Comparison of ENCODE assay signal across 7 mouse cellular contexts in genomic region chr3:89320581-89321182, GRCm38 (mm10). TPM values are rescaled to one million over a fixed set of nuclear protein-coding genes. Genes with fewer than 3 reads are reported as not detected.
DNase-seq lines count a peak whose midpoint lies in the region; ATAC-seq and TF ChIP-seq lines count a peak whose summit lies in the region.

No protein-coding gene starts in this region.

- H3K36me3 ChIP-seq in limb, embryonic 12.5 days, result no peaks in the 10 kb centered on the region
- no peaks in the 10 kb centered on the region for H3K36me3 ChIP-seq in neural tube, embryonic 14.5 days (ENCODE audit: control insufficient read depth, insufficient read depth, low read length)

- H3K27ac ChIP-seq in cortical plate, adult 2 months (ENCODE audit: insufficient read depth, low read length), result peak overlapping the region; percentile 91
- peak overlapping the region; percentile 78; the same call in 1 of the 2 replicates for H3K27ac ChIP-seq in limb, embryonic 12.5 days
- H3K27ac ChIP-seq in neural tube, embryonic 14.5 days (ENCODE audit: low read depth, low read length), result peak overlapping the region; percentile 98

- no peak for TF ChIP-seq CTCF in lung, adult 2 months (IDR thresholded peaks at IDR 0.05; ENCODE audit: insufficient read depth, low read length)
- TF ChIP-seq CTCF in cortical plate, adult 2 months (IDR thresholded peaks at IDR 0.05; ENCODE audit: extremely low read depth, insufficient read depth, low read length), result no peak

- no peak for DNase-seq in lung, adult 2 months
- DNase-seq in lung, postnatal 10 days, result no peak
- peak; percentile 28 for DNase-seq in heart, postnatal 4 days
- DNase-seq in gastrocnemius, postnatal 25 days, result no peak

- H3K4me2 ChIP-seq in limb, embryonic 12.5 days, result peak overlapping the region; percentile 99
- peak overlapping the region; percentile 86 for H3K4me2 ChIP-seq in neural tube, embryonic 14.5 days (ENCODE audit: low read depth, low read length)

- H3K27me3 ChIP-seq in limb, embryonic 12.5 days, result peaks cover 53% of the 10 kb centered on the region
- H3K27me3 ChIP-seq in neural tube, embryonic 14.5 days (ENCODE audit: control insufficient read depth, insufficient read depth, low read length), result peaks cover 3% of the 10 kb centered on the region; the same call in 1 of the 2 replicates

- peak overlapping the region; percentile 77 for H3K9ac ChIP-seq in limb, embryonic 12.5 days (replicated peaks)
- peak overlapping the region; percentile 97 for H3K9ac ChIP-seq in neural tube, embryonic 14.5 days (replicated peaks; ENCODE audit: low read depth, low read length)

- ATAC-seq in limb, embryonic 12.5 days (ENCODE audit: insufficient number of reproducible peaks, insufficient read depth, low FRiP score, low TSS enrichment, low read depth), result 0 out of 2 replicates have a peak, but pooled peaks have one; percentile 9
- peak; percentile 36 for ATAC-seq in neural tube, embryonic 14.5 days (ENCODE audit: low read depth)

- peak overlapping the region; percentile 2 for H3K4me3 ChIP-seq in lung, adult 2 months (replicated peaks; ENCODE audit: extremely low read depth, low read depth, low read length)
- H3K4me3 ChIP-seq in cortical plate, adult 2 months (ENCODE audit: insufficient read depth, low read length), result peak overlapping the region; percentile 81
- H3K4me3 ChIP-seq in limb, embryonic 12.5 days (replicated peaks), result peak overlapping the region; percentile 71
- peak overlapping the region; percentile 78 for H3K4me3 ChIP-seq in neural tube, embryonic 14.5 days (ENCODE audit: low read depth, low read length)

- H3K4me1 ChIP-seq in lung, adult 2 months (ENCODE audit: control insufficient read depth, insufficient read depth, low read length), result peaks cover 19% of the 10 kb centered on the region; the same call in 1 of the 2 replicates
- H3K4me1 ChIP-seq in cortical plate, adult 2 months (ENCODE audit: control insufficient read depth, insufficient read depth, low read length), result peaks cover 6% of the 10 kb centered on the region
- H3K4me1 ChIP-seq in limb, embryonic 12.5 days (replicated peaks), result peaks cover 64% of the 10 kb centered on the region
- peaks cover 48% of the 10 kb centered on the region for H3K4me1 ChIP-seq in neural tube, embryonic 14.5 days (ENCODE audit: control insufficient read depth, insufficient read depth, low read length)

- H3K9me3 ChIP-seq in limb, embryonic 12.5 days, result no peaks in the 10 kb centered on the region
- H3K9me3 ChIP-seq in neural tube, embryonic 14.5 days (ENCODE audit: control insufficient read depth, low read length), result no peaks in the 10 kb centered on the region

- under 1% methylated on average over 41 of the region's 41 CpGs for WGBS in lung, adult 2 months
- under 1% methylated on average over 41 of the region's 41 CpGs for WGBS in limb, embryonic 12.5 days
- WGBS in neural tube, embryonic 14.5 days, result 1% methylated on average over 27 of the region's 41 CpGs

- TF ChIP-seq POLR2A in lung, adult 2 months (IDR thresholded peaks at IDR 0.05; ENCODE audit: borderline replicate concordance, extremely low read depth, low read depth, low read length), result no peak
- TF ChIP-seq POLR2A in cortical plate, adult 2 months (IDR thresholded peaks at IDR 0.05; ENCODE audit: extremely low read depth, insufficient read depth, low read length), result no peak

RNA-seq across cellular contexts. Expression of gene Efna3, which starts 2.1 kb away (rescaled TPM):
- polyA plus RNA-seq in lung, adult 2 months (2012; rRNA removed), result 4.1 and 20.3 TPM in 2 replicates
- polyA plus RNA-seq in cortical plate, adult 2 months (2012; rRNA removed), result 79.9 and 85.1 TPM in 2 replicates
- under 1 TPM in 1 of 2 experiments, not detected in 1; 0.26 TPM for total RNA-seq in heart, postnatal 4 days (2021)
- polyA plus RNA-seq in limb, embryonic 12.5 days (2016; fragmentation: Nextera tagmentation; extraction: Ambion mirVana), result 17.6 and 21.3 TPM in 2 replicates
- polyA plus RNA-seq in neural tube, embryonic 14.5 days (2014; fragmentation: Nextera tagmentation; extraction: Ambion mirVana), result 85.7 and 96.9 TPM in 2 replicates
- total RNA-seq in gastrocnemius, postnatal 25 days (2021), result not detected

RNA-seq across cellular contexts. Expression of gene Efna4, which starts 17.1 kb away (rescaled TPM):
- polyA plus RNA-seq in lung, adult 2 months (2012; rRNA removed), result 7.3 and 9.3 TPM in 2 replicates
- polyA plus RNA-seq in cortical plate, adult 2 months (2012; rRNA removed), result 0.59 and 1.1 TPM in 2 replicates
- 1 to 10 TPM; 3.1 to 3.7 TPM for total RNA-seq in heart, postnatal 4 days (2021)
- polyA plus RNA-seq in limb, embryonic 12.5 days (2016; fragmentation: Nextera tagmentation; extraction: Ambion mirVana), result 53.2 and 55.1 TPM in 2 replicates
- polyA plus RNA-seq in neural tube, embryonic 14.5 days (2014; fragmentation: Nextera tagmentation; extraction: Ambion mirVana), result 4.3 and 6.1 TPM in 2 replicates
- total RNA-seq in gastrocnemius, postnatal 25 days (2021), result under 1 TPM in 1 of 2 experiments, not detected in 1; 0.38 TPM

RNA-seq across cellular contexts. Expression of gene Adam15, which starts 29.1 kb away (rescaled TPM):
- polyA plus RNA-seq in lung, adult 2 months (2012; rRNA removed), result 190 and 225 TPM in 2 replicates
- 170 and 178 TPM in 2 replicates for polyA plus RNA-seq in cortical plate, adult 2 months (2012; rRNA removed)
- total RNA-seq in heart, postnatal 4 days (2021), result 10 to 100 TPM; 93.6 to 95.2 TPM
- polyA plus RNA-seq in limb, embryonic 12.5 days (2016; fragmentation: Nextera tagmentation; extraction: Ambion mirVana), result 27.0 and 32.1 TPM in 2 replicates
- 37.6 and 48.3 TPM in 2 replicates for polyA plus RNA-seq in neural tube, embryonic 14.5 days (2014; fragmentation: Nextera tagmentation; extraction: Ambion mirVana)
- total RNA-seq in gastrocnemius, postnatal 25 days (2021), result 10 to 100 TPM; 21.9 to 24.6 TPM

RNA-seq across cellular contexts. Expression of gene Efna1, which starts 39.7 kb away (rescaled TPM):
- 132 and 134 TPM in 2 replicates for polyA plus RNA-seq in lung, adult 2 months (2012; rRNA removed)
- polyA plus RNA-seq in cortical plate, adult 2 months (2012; rRNA removed), result 11.7 and 12.7 TPM in 2 replicates
- total RNA-seq in heart, postnatal 4 days (2021), result 10 to 100 TPM; 37.9 to 42.0 TPM
- 36.9 and 40.4 TPM in 2 replicates for polyA plus RNA-seq in limb, embryonic 12.5 days (2016; fragmentation: Nextera tagmentation; extraction: Ambion mirVana)
- polyA plus RNA-seq in neural tube, embryonic 14.5 days (2014; fragmentation: Nextera tagmentation; extraction: Ambion mirVana), result 6.8 and 10.5 TPM in 2 replicates
- total RNA-seq in gastrocnemius, postnatal 25 days (2021), result 10 to 100 TPM; 10.2 to 12.8 TPM

RNA-seq across cellular contexts. Expression of gene Dcst2, which starts 41.1 kb away (rescaled TPM):
- 0.28 and 0.31 TPM in 2 replicates for polyA plus RNA-seq in lung, adult 2 months (2012; rRNA removed)
- 0.61 and 0.75 TPM in 2 replicates for polyA plus RNA-seq in cortical plate, adult 2 months (2012; rRNA removed)
- under 1 TPM; 0.14 to 0.23 TPM for total RNA-seq in heart, postnatal 4 days (2021)
- polyA plus RNA-seq in limb, embryonic 12.5 days (2016; fragmentation: Nextera tagmentation; extraction: Ambion mirVana), result 0.18 and 0.20 TPM in 2 replicates
- polyA plus RNA-seq in neural tube, embryonic 14.5 days (2014; fragmentation: Nextera tagmentation; extraction: Ambion mirVana), result 0.19 and 0.25 TPM in 2 replicates
- not detected for total RNA-seq in gastrocnemius, postnatal 25 days (2021)

Comparison
In these comparisons a context has a peak if more than half of its experiments do, and no peak if none do; other contexts are left out.
1. H3K4me3 ChIP-seq: peak in every context shown above with its lines; median percentile 81 in cortical plate, adult 2 months; 78 in neural tube, embryonic 14.5 days; 71 in limb, embryonic 12.5 days; 2 in lung, adult 2 months.